Mouse (Mus musculus): ENCODE results near the gene Lgr6. TPM values are rescaled to one million over a fixed set of nuclear protein-coding genes. Genes with fewer than 3 reads are reported as not detected.

Lgr6 gene
- polyA plus RNA-seq, 1 experiment from 2014 or later: 0.15 TPM

DNA sequence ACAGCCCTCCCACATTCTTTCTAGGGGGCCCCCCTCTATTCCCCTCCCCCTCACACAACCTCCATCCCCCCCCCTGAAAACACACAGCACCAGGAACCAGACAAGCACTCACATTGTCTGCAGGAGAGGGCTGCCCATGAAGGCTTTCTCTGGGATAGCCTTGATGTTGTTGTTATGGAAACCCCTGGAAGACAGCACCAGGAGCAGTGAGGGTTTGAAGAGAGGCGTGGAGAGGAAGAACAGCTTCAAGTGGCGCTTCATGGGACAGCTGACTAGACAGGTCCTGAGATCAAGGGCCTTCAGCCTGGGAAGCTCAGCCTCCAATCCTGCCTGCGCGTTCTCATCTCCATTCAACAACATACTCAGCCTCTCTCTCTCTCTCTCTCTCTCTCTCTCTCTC is 101.7 kb downstream of the Lgr6 start:
- Histone ChIP-seq H3K36me3 (ENCODE audit: poor library complexity, severe bottlenecking) (no peaks in the 10 kb centered on the region), H3K27me3 (no peaks in the 10 kb centered on the region), H3K9me3 (replicated peaks) (no peaks in the 10 kb centered on the region), H3K4me3 (no peak overlapping the region), H3K4me1 (no peaks in the 10 kb centered on the region), H3K27ac (no peak overlapping the region), H3K9ac (no peak overlapping the region), H3K4me2 (no peak overlapping the region)
- 26% methylated on average over 4 of the region's 4 CpGs for WGBS
- ATAC-seq: peak; percentile 48; the same call in 1 of the 2 replicates

DNA sequence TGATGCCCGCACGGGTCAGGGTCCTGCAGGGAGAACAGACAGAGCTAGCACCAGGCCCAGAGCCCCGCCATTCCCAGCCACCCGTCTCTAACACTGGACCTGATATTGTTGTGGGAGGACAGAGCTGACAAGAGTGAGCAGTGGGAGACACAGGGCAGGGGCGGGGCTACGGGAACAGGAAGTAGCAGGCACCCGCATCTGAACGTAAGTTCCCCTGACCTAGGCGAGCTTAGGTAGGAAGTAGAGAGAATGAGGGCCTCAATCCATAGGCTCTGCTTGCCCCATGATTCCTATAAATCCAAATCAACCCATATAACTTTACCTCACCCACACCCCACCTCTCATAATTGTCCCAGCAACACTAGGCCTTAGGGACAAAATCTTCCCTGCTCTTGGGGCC is 104.5 kb downstream of the Lgr6 start:
- H3K36me3 ChIP-seq (ENCODE audit: poor library complexity, severe bottlenecking): no peaks in the 10 kb centered on the region
- H3K27ac ChIP-seq: no peak overlapping the region
- H3K4me3 ChIP-seq: no peak overlapping the region
- no peaks in the 10 kb centered on the region for H3K9me3 ChIP-seq (replicated peaks)
- WGBS: 89% methylated on average over 9 of the region's 9 CpGs
- no peak overlapping the region for H3K9ac ChIP-seq
- peaks cover 2% of the 10 kb centered on the region; the same call in 1 of the 2 replicates for H3K4me1 ChIP-seq
- no peak overlapping the region for H3K4me2 ChIP-seq
- H3K27me3 ChIP-seq: no peaks in the 10 kb centered on the region
- no peak for ATAC-seq

DNA sequence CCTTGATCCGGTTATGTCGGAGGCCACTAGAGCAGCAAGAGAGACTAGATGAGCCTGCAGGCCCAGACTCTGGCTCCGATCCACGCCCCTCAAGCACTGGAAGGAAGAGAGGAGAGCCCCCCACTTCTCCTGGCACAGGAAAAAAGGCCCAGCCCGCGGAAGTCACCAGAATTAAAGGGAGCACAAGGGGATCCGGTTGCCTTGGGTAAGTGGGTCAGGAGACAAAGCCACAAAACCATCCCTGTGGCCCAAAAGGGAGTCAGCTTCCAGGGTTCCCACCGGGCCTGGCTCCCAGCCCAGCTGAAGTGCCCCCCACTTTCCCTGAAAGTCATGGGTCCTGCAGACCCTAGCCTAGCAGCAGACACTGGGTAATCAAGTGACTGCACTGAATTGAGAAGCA is 106.8 kb downstream of the Lgr6 start:
- no peak for ATAC-seq
- no peaks in the 10 kb centered on the region for H3K27me3 ChIP-seq
- H3K4me3 ChIP-seq: no peak overlapping the region
- no peaks in the 10 kb centered on the region for H3K36me3 ChIP-seq (ENCODE audit: poor library complexity, severe bottlenecking)
- no peak overlapping the region for H3K9ac ChIP-seq
- no peaks in the 10 kb centered on the region for H3K9me3 ChIP-seq (replicated peaks)
- 86% methylated on average over 8 of the region's 8 CpGs for WGBS
- no peak overlapping the region for H3K4me2 ChIP-seq
- peaks cover 5% of the 10 kb centered on the region; the same call in 1 of the 2 replicates for H3K4me1 ChIP-seq
- H3K27ac ChIP-seq: no peak overlapping the region

DNA sequence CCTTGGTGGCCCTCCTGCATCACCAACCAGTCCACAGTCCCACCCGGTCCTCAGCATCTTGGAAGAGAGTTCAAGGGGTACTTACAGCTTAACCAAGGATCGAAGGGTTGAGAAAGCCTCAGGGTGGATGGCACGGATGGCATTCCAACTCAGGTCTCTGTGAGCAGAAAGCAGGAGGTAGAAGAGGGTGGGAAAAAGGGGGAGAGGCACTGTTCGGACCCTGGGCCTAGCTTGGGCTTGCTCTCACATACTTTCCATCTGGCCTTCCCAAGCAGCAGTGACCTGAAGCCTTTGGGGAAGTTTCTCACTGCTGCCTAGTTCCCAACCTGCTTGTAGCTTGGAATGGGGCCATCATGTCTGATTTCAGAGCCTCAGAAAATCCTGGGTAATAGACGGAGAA is 107.5 kb downstream of the Lgr6 start:
- 80% methylated on average over 5 of the region's 5 CpGs for WGBS
- H3K9me3 ChIP-seq (replicated peaks): no peaks in the 10 kb centered on the region

DNA sequence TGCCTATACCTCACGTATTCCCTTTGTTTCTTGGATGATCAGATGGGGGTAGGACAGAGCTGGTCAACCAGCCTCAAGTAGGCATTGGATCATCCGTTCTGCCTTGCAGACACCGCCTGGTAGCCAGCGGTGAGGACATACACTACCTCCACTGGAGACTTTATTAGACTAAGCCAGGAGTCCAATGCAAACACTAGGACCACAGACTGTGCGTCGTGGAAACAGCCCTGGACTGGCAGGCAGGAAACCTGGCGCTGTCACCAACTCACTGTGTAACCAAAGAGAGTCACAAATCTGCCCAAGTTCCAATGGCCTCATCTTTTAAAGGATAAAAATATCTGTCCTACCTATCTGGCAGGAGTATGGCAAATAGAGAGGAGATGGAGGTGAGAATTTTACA is 108.6 kb downstream of the Lgr6 start:
- H3K4me1 ChIP-seq: peaks cover 5% of the 10 kb centered on the region; the same call in 1 of the 2 replicates
- no peaks in the 10 kb centered on the region for H3K36me3 ChIP-seq (ENCODE audit: poor library complexity, severe bottlenecking)
- no peak overlapping the region for H3K4me3 ChIP-seq
- no peak for ATAC-seq
- no peaks in the 10 kb centered on the region for H3K9me3 ChIP-seq (replicated peaks)
- no peak overlapping the region for H3K4me2 ChIP-seq
- no peak overlapping the region for H3K9ac ChIP-seq
- WGBS: 90% methylated on average over 7 of the region's 7 CpGs
- no peak overlapping the region for H3K27ac ChIP-seq
- H3K27me3 ChIP-seq: no peaks in the 10 kb centered on the region

More for the DNA sequence above, 107.5 kb downstream of the Lgr6 start:
- no peaks in the 10 kb centered on the region for H3K36me3 ChIP-seq (ENCODE audit: poor library complexity, severe bottlenecking)
- no peak overlapping the region for H3K4me2 ChIP-seq
- H3K4me1 ChIP-seq: peaks cover 5% of the 10 kb centered on the region; the same call in 1 of the 2 replicates
- no peak for ATAC-seq
- H3K27me3 ChIP-seq: no peaks in the 10 kb centered on the region
- no peak overlapping the region for H3K27ac ChIP-seq
- no peak overlapping the region for H3K4me3 ChIP-seq
- no peak overlapping the region for H3K9ac ChIP-seq

DNA sequence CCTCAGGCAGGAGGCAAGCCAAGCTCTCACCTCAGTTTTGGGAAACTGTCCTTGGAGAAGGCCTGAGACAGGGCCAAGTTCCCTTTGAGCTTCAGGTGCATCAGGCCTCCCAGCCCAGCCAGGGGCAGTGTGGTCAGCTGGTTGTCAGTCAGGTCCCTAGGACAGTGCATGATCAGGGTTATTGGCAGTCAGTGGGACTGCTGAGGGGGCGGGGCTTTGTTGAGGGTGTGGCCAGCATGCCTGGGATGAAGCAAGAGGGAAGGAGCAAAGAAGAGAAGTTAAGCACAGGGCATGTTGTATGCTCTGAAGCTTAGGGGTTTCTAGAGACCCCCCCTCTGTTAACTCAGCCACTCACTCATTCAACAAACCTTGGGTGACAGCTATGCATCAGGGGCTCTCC is 109.1 kb downstream of the Lgr6 start:
- H3K27ac ChIP-seq: no peak overlapping the region
- no peak for ATAC-seq

DNA sequence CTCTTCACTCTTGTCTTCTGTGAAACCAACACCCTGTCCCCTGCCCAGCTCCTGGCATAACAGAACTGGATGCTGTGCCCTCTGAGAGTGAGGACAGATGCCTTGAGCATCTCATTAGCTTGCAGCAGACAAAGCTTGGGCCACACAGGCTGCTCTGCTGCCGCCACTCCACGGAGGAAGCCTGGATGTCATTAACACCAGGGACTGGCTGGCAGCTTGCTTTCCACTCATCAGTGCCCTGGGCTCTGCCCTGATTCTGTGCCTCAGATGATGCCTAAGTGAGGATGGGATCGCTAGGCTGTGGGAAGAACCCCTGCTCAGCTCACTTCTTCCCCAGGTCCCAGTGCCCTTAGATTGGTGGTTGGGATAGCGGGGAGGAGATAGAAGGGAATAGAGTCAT is 109.6 kb downstream of the Lgr6 start:
- no peak overlapping the region for H3K4me3 ChIP-seq
- H3K36me3 ChIP-seq (ENCODE audit: poor library complexity, severe bottlenecking): no peaks in the 10 kb centered on the region
- H3K9me3 ChIP-seq (replicated peaks): no peaks in the 10 kb centered on the region
- H3K27me3 ChIP-seq: peaks cover 5% of the 10 kb centered on the region; the same call in 1 of the 2 replicates
- WGBS: 40% methylated on average over 4 of the region's 4 CpGs
- H3K4me1 ChIP-seq: peaks cover 5% of the 10 kb centered on the region; the same call in 1 of the 2 replicates
- no peak overlapping the region for H3K4me2 ChIP-seq
- ATAC-seq: no peak
- no peak overlapping the region for H3K9ac ChIP-seq
- H3K27ac ChIP-seq: no peak overlapping the region

More for the DNA sequence above, 109.1 kb downstream of the Lgr6 start:
- 33% methylated on average over 1 of the region's 1 CpGs for WGBS
- Histone ChIP-seq H3K9ac (no peak overlapping the region), H3K36me3 (ENCODE audit: poor library complexity, severe bottlenecking) (no peaks in the 10 kb centered on the region), H3K4me3 (no peak overlapping the region), H3K4me1 (peaks cover 5% of the 10 kb centered on the region; the same call in 1 of the 2 replicates), H3K9me3 (replicated peaks) (no peaks in the 10 kb centered on the region), H3K4me2 (no peak overlapping the region), H3K27me3 (0 out of 2 replicates have a peak, but pooled peaks cover under 1% of the 10 kb centered on the region)

DNA sequence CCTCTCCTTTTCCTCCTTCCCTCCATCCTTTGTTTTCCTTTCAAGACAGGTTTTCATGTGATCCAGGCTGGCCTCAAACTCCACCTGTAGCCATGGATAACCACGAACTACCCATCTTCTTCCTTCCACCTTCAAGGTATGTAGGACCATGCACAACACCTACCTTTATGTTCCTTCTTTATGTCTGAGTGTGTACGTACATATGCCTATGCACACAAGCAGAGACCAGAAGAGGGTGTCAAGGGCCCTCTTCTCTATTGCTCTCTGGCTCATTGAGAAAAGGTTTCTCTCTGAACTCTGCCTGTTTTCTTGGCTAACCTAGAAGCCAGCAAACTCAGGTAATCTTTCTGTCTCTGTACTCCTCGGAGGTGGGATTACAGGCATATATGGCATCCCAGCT is 110.3 kb downstream of the Lgr6 start:
- peaks cover 9% of the 10 kb centered on the region for H3K27me3 ChIP-seq
- no peak overlapping the region for H3K9ac ChIP-seq
- no peak overlapping the region for H3K4me3 ChIP-seq
- WGBS: 84% methylated on average over 3 of the region's 3 CpGs
- H3K4me2 ChIP-seq: no peak overlapping the region
- H3K4me1 ChIP-seq: peaks cover 5% of the 10 kb centered on the region; the same call in 1 of the 2 replicates
- no peaks in the 10 kb centered on the region for H3K9me3 ChIP-seq (replicated peaks)
- no peak for ATAC-seq
- H3K27ac ChIP-seq: no peak overlapping the region
- H3K36me3 ChIP-seq (ENCODE audit: poor library complexity, severe bottlenecking): no peaks in the 10 kb centered on the region

DNA sequence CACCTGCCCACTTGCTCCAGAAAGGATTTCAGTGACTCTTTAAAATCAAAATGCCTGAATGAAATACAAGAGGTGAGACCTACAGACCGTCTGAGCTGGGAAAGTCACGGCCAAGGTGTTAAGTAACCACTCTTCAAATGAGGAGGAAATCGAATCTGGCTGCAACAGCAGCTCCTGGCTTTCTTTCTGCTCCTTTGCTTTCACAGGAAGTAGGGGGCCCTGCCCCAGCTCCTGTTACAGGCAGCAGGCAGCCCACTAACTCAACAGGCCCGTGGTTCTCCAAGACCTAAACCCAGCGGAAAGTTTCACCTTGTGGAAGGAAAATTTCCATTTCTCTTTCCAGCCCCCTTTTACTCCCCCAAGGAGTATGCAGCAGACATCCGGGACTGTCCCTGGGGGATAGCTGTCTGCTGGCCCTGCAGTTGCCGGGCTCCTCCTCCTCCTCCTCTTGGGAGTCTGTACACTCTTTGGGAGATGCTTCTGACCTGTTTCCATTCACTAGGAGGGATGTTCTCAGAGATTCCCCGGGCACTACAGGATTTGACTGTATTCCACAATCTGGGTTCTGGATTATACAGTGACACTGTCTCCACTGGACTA is 112.9 kb downstream of the Lgr6 start:
- H3K4me1 ChIP-seq: peaks cover 14% of the 10 kb centered on the region; the same call in 1 of the 2 replicates
- no peak overlapping the region for H3K4me3 ChIP-seq
- no peaks in the 10 kb centered on the region for H3K36me3 ChIP-seq (ENCODE audit: poor library complexity, severe bottlenecking)
- no peak overlapping the region for H3K27ac ChIP-seq
- no peak overlapping the region for H3K9ac ChIP-seq
- peaks cover 15% of the 10 kb centered on the region for H3K27me3 ChIP-seq
- no peak for ATAC-seq
- H3K4me2 ChIP-seq: no peak overlapping the region
- H3K9me3 ChIP-seq (replicated peaks): no peaks in the 10 kb centered on the region
- whole genome bisulfite sequencing: 54% methylated on average over 8 of the region's 8 CpGs

DNA sequence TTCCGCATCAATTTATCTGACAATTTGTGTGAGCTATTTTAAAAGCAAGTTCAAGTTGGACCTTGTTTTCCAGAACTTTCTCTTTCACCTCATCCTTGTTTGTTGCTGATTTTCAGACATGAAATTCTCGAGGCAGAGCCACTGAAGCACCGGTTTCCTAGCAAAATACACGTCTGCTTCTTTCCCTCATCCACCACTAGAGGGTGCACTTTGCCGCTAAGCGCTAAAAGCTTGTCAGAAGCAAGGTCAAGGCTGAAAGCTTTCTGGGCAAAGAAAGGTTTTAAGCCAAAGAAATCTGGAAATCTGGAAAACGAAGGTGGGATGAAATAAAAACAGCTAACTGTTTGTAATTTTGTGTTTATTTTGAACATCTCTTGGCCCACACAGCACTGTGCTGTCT is 115.7 kb downstream of the Lgr6 start:
- 7% methylated on average over 7 of the region's 7 CpGs for WGBS
- no peak overlapping the region for H3K4me3 ChIP-seq
- no peaks in the 10 kb centered on the region for H3K9me3 ChIP-seq (replicated peaks)
- no peaks in the 10 kb centered on the region for H3K36me3 ChIP-seq (ENCODE audit: poor library complexity, severe bottlenecking)
- no peak for ATAC-seq
- no peak overlapping the region for H3K27ac ChIP-seq
- peaks cover 10% of the 10 kb centered on the region; the same call in 1 of the 2 replicates for H3K4me1 ChIP-seq
- no peak overlapping the region for H3K9ac ChIP-seq
- peaks cover 21% of the 10 kb centered on the region for H3K27me3 ChIP-seq
- H3K4me2 ChIP-seq: no peak overlapping the region

DNA sequence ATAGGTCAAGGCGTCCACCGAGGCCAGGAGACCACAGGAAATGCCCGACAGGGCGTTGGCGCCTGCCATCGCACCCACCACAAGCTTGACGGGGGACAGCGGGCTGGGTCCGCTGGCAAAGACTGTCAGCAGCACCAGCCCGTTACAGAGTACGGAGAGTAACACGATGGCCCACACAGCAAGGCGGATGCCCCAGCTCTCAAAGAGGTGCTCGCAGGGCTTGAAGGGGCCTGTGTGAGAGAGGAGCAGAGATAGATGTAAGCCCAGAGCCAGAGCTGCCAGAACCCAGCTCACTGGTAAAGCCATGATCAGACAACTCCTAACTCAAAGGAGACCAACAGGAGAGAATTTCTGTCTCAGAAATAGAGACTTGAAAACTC is 117.1 kb downstream of the Lgr6 start:
- 6% methylated on average over 14 of the region's 14 CpGs for WGBS
- H3K27me3 ChIP-seq: peaks cover 21% of the 10 kb centered on the region
- ATAC-seq: peak; percentile 25; the same call in 1 of the 2 replicates

DNA sequence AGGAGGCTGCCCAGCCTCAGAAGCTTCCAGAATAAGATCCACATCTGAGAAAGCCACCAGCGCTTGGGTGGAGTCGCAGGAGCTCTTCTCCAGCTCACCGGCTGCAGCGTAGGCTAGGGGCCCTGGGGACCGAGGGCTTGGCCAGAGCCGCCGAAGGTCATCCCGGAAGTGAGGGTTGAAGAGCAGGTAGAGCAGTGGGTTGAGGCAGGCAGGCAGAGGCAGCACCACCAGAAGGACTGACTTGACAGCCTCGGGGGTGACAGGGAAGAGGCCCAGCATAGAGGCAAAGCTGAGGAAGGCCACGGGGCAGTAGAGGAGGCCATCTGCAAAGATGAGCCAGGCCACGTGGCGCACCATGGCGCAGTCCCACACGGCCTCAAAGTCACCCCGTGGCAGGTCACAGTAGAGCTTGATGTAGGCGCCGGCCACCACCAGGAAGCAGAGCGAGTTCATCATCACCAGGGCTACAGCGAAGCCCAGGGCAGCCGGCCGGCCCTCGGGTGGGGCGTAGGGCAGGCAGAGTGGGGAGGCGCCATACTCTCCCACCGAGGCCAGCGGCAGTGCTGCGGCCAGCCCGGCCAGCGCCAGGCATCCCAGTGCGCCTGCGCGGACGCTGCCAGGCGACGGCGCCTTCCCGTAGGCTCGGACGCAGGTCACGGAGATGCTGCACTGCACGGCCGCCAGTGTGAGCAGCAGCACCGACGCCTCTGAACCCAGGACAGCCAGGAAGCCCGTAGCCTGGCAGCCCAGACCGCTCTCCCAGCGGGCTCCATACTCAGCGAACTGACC is 117.7 kb downstream of the Lgr6 start:
- peak; percentile 73 for ATAC-seq
- H3K36me3 ChIP-seq (ENCODE audit: poor library complexity, severe bottlenecking): no peaks in the 10 kb centered on the region
- H3K9ac ChIP-seq: peak overlapping the region; percentile 66
- no peaks in the 10 kb centered on the region for H3K9me3 ChIP-seq (replicated peaks)
- H3K4me3 ChIP-seq: peak overlapping the region; percentile 47
- H3K4me2 ChIP-seq: peak overlapping the region; percentile 81
- H3K27me3 ChIP-seq: peaks cover 21% of the 10 kb centered on the region
- WGBS: 37% methylated on average over 42 of the region's 48 CpGs
- H3K4me1 ChIP-seq: peaks cover 10% of the 10 kb centered on the region; the same call in 1 of the 2 replicates
- no peak overlapping the region for H3K27ac ChIP-seq

More for the DNA sequence above, 117.1 kb downstream of the Lgr6 start:
- no peaks in the 10 kb centered on the region for H3K9me3 ChIP-seq (replicated peaks)
- peak overlapping the region; percentile 81 for H3K4me2 ChIP-seq
- no peaks in the 10 kb centered on the region for H3K36me3 ChIP-seq (ENCODE audit: poor library complexity, severe bottlenecking)
- H3K4me1 ChIP-seq: peaks cover 10% of the 10 kb centered on the region; the same call in 1 of the 2 replicates
- H3K4me3 ChIP-seq: peak overlapping the region; percentile 47
- peak overlapping the region; percentile 66 for H3K9ac ChIP-seq
- no peak overlapping the region for H3K27ac ChIP-seq

Measured in forebrain, embryonic 13.5 days (tissue).